Mouse (Mus musculus): Measurements from ENCODE around the gene Uggt1.

Uggt1 gene

GRCm38 (mm10) chr1:36173461-36173860, 71.1 kb downstream of the Uggt1 start:
- DNase-seq (ENCODE audit: low spot score): no peak

GRCm38 (mm10) chr1:36172941-36173340, 71.6 kb downstream of the Uggt1 start:
- no peak for DNase-seq (ENCODE audit: low spot score)

DNA sequence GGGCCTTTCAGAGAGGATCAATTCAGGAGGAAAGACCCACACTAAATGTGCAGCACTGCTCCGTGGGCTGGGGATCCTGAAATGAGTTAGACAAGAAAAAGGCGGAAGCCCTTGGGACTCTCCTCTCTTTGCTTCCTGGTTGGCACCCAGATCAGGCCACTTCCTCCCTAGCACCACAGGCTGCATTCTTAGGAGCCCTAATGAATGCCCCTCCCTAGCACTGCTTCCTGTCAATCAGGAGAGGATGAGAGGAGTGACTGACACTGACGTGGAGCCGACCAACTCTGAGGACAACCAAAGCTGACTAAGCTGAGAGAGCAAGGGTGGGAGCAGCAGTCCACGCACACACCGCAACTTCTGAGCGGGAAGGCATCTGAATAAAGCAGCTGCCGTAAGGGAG, 81.8 kb downstream of the Uggt1 start:
- no peak for DNase-seq (ENCODE audit: low spot score)

GRCm38 (mm10) chr1:36161208-36161607, 83.3 kb downstream of the Uggt1 start:
- no peak for DNase-seq (ENCODE audit: low spot score)

- no peak for DNase-seq (ENCODE audit: low spot score)
These were observed 84.3 kb downstream of the Uggt1 start for GRCm38 (mm10) chr1:36160246-36160645.

DNA sequence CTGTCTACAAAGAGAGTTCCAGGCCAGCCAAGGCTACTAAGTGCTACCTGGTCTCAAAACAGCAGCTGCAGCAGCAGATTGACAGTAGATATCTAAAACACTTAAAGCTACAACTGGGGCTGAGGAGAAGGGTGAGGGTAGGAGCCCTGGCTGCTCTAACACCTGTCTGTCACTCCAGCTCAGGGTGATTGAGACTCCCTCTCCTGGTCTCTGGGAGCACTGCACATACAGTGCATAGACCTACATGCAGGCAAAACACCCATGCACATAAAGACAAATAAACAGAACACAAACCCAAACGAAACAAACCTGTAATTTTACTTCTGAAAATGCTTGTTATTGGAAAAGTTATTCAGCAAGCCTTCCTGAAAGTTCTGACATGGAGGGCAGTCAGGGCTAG, 95.1 kb downstream of the Uggt1 start:
- no peak for DNase-seq (ENCODE audit: low spot score)

DNA sequence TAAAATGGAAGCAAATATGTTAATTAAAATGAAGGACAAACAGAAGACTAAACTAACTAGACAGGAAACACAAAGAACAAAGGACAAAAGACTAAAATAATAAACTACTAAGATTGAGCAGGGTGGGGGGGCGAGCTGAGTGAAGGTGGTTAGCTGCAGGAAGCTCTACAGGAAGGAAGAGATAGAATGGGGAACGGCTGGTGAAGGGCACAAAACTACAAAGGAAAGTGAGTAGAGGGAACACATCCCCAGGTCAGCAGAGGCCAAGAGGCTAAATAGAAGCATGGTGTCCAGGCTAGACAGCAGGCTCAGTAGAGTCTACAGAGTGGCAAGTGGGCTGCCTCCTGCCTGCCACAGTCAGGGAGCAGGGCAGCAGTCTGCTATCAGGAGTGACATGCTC, 95.7 kb downstream of the Uggt1 start:
- no peak for DNase-seq (ENCODE audit: low spot score)

DNA sequence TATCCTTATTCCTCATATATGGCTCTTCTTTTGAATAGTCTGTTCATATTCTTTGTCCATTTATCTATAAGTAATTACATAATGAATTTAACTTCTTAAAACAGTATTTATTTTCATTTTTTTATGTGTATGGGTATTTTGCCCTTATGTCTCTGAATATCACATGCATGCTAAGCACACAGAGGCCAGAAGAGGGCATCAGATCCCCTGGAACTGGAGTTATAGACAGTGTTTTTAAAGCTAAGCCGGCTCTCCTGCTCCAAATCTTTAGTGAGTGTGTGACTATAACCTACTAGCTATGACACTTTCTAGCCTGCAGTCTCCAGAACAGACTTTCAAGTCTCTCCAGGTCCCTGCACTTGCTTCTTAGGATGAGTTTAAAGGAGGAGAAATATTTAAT, 99.5 kb downstream of the Uggt1 start:
- no peak for DNase-seq (ENCODE audit: low spot score)

GRCm38 (mm10) chr1:36140311-36140710, 104.2 kb downstream of the Uggt1 start:
- no peak for DNase-seq (ENCODE audit: low spot score)

GRCm38 (mm10) chr1:36134584-36134983, 109.9 kb downstream of the Uggt1 start:
- peak; percentile 68 for DNase-seq (ENCODE audit: low spot score)

- no peak for DNase-seq (ENCODE audit: low spot score)
These were observed 110.9 kb downstream of the Uggt1 start for GRCm38 (mm10) chr1:36133647-36134046.

DNA sequence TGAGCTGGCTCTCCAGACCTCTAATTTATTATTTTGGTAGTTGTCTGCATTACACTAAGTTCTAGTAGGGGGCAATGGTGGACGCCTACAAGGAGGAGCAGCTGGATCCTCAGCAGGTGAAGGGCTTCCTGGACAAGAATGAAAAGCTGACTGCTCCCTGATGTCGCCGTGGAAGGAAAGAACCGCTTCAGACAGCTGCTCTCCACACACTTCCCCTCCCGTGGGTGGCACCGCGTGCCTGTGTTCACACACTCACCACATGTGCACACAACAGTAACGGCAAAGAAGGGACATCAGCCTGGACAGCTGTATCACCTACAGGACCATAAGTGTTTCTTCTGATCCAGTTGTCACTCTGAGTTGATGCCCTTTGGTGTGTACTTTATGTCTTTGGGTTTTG, 111.5 kb downstream of the Uggt1 start:
- DNase-seq (ENCODE audit: low spot score): no peak

DNA sequence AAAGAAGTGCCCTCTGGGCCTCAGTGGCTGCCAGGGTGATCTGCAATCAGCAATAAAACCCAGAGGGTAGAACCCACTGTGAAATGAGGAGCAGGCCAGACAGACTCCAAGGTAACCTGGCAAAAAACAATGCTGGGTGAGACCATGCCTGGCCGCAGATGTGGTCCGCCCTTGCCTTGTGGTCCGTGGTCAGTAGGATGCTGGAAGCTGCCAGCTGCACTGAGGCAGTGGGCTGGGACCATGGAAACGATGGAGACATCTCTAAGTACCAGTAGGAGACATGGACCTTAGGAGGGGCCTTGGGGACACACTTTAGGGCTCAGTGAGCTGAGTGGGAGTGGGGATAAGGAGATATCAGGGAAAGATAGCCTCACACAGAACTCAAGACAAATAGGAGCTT, 112.3 kb downstream of the Uggt1 start:
- no peak for DNase-seq (ENCODE audit: low spot score)

DNA sequence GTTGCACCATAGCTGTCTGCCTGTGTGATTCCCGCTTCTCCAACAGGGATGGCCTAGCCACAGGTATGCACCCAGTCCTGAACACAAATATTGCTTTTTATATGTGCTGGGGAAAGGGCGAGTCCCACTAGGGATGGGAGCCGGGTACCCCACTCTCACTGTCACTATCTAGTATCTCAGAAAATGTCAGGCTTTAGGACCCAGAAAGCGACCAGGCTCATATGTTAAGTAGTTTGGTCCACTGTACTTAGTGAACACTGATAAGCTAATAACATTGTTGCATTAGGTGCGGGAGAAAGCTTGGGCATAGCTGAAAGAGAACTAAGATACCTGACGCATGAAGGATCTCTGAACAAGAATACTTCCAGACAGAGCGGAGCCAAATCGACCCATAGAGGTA, 112.8 kb downstream of the Uggt1 start:
- DNase-seq (ENCODE audit: low spot score): no peak

DNA sequence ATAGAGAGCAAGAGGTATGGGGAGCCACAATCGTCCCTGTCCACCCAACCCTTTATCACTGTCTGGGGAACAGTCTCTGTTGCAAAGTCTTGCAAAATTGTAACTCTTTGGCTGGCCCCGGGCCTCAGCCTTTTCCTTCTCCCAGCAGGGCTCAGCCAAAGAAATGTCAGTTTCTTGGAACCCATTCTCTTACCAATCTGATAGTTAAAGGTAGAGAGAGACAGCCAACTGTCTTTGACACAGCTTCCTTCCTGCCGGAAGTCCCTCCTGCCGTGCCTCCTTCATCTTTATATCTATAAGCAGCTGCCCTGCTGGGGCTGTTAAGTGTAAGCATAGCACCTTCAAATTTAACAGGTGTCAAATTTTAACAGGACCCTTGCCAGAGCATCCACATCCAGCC, 113.4 kb downstream of the Uggt1 start:
- no peak for DNase-seq (ENCODE audit: low spot score)

DNA sequence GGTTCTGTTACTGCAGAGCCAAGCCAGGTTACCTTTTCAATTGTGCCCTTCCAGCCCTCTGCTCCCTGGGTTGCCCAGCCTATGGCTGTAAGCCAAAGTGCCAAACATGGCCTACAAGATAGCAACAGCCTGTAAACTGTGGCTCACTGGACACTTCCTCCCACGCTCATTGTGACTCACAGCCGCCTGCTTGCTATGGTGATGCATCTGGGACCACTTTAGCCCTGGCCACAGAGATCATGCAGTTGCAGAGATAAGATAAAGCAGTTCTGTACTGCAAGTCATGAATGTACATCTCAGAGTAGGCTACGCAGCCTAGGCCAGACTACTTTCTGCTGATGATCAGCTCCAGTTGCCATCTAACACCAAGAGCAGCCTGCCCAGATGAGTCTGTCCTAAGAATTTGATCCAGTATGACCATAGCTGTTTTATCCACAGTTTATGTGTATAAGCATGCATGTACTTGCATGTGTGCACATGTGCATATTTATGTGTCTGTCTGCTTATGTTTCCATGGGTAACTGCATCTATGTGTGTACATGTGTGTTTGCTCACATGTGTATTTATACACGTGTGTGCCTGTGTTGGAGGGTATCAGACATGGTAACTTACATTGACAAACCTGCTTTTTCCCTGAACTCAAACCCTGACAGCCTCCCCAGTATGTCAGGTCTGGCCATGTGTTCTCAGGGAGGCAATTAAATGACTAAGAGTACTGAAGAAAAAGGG, 114.0 kb downstream of the Uggt1 start:
- no peak for DNase-seq (ENCODE audit: low spot score)

DNA sequence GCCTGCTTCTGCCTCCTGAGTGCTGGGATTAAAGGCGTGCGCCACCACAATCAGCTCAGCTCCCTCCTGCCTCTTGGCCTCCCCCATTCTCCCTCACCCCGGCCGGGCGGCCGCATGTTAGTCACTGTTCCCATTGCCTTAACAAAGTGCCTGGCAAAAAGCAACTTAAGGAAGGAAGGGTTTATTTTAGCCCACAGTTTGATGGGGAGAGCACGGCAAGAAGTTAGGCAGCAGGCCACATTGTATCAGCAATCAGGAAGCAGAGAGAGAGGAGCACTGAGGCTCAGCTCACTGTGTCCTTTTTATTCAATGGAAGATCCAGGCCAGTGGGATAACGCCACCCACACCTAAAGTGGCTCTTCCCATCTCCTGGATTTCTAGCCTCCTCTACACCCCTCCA, 114.6 kb downstream of the Uggt1 start:
- DNase-seq (ENCODE audit: low spot score): no peak

DNA sequence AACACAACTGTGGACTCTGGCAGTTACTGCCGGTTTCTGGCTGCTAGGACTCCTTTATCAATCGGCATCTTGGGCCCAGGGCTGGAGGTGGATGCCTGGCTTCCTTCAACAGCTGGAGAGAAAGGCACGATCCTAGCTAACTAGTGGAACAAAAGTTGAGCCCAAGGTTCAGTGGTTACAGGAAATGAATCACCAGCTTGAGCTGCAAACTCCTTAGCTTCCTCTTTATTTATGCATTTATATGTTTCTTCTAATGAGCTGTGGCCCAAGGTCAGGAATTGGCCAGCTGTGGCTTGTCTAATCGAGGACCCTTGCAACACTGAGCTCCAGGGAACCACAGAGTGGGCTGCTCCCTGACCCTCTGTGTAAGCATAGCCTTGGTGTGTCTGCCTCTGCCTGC, 115.4 kb downstream of the Uggt1 start:
- no peak for DNase-seq (ENCODE audit: low spot score)

- no peak for DNase-seq (ENCODE audit: low spot score)
These were observed 119.4 kb downstream of the Uggt1 start for GRCm38 (mm10) chr1:36125076-36125475.

DNA sequence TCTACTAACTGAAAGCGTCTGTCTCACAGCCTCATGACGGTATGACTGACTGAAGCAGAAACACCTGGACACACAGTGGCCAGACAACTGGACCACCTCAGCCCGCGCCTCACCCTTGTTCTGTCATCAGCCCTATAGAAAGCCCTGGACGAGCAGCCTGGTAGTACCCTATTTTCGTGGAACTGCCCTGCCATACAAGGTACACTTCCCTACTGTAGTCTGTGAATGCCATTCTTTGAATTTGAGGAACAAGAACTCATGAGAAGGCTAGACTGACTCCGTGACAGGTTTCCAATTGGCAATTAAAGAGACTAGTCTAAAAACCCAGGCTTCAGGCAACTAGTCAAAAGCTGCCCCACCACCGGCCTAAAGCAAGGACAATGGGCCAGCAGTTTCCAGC, 123.3 kb downstream of the Uggt1 start:
- DNase-seq (ENCODE audit: low spot score): no peak

DNA sequence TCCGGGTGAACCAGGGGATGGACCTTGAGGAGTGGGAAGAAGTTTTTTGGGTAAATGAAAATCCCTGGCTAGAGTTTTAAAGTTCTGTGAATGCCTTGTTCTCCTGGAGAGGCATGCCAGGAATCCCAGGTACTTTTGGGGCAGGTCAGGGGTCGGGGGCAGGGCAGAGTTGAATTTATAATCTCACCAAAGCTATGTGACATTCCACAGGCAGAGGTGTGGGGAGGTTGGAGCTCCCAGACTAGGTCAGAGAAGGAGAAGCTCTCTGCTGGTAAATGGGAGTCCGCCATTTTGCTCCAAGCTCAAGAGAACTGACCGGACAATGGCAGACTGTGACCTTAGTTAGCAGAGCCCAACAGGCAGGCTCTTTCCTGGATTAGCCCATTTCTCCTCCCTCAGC, 125.1 kb downstream of the Uggt1 start:
- no peak for DNase-seq (ENCODE audit: low spot score)

GRCm38 (mm10) chr1:36118958-36119357, 125.6 kb downstream of the Uggt1 start:
- no peak for DNase-seq (ENCODE audit: low spot score)

DNA sequence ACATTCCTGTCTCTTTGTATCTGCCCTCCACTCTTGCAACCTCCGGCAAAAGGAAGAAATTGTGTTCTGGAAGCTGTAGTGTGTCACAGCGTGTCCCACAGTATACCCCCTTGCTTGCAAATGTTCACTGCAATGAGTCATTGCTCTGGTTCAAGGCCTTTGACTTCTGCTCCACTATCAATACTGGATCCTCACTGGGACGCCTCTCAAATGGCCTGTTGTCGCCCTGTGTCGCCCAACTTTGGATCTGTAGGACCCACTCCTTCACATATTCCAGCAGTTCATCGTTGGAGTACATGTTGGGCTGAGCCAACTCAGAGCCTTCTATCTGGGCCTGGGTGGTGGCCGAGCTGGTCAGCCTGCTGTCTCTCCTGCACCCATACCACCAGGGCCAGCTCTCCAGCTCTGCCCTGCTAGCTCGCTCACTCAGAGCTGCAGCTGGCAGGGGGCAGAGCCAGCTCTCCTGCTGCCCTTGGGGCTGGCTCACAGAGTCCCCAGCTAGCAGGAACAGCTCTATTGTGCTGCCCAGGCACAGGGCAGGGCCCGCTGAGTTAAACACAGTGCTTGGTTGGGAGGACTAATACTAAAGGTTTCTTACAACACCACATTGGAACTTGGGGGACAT, 126.3 kb downstream of the Uggt1 start:
- DNase-seq (ENCODE audit: low spot score): no peak

DNA sequence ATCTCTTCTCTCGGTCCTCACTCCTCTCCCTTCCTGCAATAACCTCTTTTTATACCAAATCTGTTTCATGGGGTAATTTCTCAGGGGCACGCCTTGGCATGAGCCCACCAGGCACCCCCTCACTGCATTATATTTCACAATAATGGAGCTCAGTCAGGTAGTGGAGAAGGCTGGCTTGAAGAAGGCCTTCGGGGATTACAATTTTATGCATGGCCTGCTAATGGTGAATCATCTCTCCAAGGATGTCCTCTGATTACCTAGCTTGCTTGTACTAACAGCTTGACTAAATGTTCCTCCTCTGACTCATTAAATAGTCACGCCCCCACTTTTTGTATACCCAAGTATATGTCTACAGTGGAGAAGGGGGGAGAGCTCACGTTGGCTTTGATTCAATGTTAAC, 128.0 kb downstream of the Uggt1 start:
- no peak for DNase-seq (ENCODE audit: low spot score)
